Mouse (Mus musculus): ENCODE measurements around the gene Hoxd8.

Gene Hoxd8

DNA sequence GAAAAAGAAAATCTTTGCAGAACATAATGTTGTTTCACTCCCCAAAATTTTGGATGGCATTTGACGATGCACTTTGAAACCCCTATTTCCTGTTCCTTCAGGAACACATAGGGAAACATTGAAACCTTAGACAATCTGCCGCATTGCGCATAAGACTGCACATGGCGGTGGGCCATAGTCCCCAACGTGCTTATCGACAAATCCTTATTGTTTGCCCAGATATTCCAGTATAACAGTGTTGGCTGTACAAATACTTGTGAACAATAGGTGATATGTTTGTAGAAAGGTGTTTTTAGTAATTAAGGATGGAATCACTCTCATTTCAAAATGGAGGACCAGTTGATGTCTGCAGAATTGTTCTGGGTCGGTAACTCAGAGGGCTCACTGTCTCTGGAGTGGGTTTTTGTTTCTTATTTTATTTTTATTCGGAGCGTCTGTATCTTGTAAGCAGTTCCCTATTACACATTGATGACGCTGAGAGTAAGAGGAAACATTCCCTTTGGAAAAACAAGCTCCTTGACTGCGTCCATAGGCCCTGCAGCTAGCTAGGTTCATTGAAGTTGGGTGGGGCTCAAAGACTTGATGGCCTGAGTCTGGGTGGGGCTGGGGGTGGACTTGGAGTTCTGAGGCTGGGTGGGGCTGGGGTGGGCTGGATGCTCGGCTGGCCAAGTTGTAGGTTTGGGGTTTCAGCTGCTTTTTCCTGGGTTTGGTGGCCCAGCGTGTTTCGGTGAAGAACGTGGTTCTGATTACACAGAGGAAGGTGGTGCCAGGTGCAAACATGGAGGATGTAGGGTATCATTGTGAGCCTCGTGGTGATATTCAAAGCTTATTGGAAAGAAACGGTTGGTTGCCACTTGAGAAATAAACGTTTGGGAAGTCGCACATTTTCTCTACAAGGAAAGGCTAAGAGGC is 9.1 kb downstream of the Hoxd8 start:
- DNase-seq (ENCODE audit: low spot score in 2 of 2) = no peak

DNA sequence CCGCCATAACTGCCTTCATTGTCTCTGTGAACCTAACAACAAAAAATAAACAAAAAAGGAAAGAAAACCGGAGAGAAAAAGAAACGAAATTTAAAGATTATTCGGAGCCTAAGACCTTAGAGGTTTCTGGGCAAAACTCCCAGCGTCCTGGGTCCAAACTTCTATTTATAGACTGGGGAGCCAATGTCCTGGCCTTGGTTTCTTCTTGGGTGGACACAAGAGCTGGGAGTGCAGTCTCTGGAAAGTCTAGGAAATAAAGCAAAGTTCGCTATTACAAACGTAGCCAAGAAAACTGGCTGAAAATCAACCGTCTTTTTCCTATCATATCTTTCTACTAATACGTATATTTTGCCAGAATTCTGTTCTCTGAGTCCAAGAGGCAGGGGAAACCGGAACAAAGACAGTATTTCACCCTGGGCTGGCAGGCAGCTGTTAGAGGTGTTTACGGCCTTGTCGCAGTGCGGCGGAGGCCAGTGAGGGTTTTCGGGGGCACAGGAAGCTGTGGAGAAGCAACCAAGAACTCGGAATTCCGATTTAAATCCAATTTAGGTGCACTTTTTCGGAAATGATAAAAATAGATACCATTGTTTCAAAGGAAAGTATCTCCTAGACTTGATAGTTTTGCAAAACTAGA is 9.9 kb downstream of the Hoxd8 start:
- DNase-seq (ENCODE audit: low spot score in 2 of 2) = no peak

DNA sequence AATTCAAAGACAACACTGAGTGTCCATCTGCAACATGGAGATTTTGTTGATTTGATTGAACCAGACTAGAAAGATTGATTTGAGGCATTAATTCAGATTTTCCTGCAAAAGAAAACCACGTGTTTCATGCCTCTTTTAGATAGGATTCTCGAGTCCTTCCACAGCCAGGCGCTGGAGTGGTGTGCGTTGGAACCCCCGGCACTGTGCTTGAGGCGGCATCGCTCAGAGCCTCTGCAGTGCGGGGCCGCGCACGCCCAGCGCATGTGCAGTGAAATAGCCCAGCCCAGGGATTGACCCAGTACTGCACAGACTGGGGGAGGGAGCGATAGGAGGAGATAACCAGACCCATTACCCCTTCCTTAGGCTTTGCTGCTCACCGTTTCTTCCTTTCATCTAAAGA is 10.5 kb downstream of the Hoxd8 start:
- DNase-seq (ENCODE audit: low spot score in 2 of 2) = no peak

DNA sequence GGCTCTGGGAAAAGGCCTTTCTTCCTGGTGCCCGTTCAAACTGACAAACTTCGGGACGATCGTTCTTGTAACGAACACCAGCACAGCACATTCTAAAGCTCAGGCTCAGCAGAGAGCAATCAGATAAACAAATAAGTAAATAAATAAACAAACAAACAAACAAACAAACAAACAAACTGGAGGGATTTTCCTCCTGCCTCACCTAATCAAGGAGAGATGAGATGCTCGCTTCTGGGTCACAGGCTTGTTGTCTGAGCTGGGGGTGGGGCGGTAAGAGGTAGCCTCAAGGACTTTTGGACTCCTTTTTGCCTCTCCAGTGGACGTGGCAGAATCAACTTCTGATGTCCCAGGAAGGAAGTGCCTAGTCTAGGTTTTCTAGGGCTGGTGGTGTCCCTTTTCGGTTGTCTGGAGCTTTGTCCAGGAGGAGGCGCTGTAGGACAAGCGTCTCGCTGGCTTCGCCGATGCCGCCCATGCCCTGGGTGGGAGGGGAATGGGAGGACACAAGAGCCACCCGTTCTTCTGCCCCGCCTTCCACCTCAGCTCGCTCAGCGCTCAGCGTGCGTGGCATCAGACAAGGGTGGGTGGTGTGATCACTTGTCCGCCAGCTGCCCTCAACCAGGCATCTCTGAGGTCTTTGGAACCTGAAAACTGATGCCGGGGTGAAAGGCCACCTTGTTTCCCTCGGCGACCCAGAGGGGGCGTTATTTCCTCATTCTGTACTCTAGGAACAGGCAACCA is 11.3 kb downstream of the Hoxd8 start:
- DNase-seq (ENCODE audit: low spot score in 2 of 2) = peak; percentile 62 to 68

DNA sequence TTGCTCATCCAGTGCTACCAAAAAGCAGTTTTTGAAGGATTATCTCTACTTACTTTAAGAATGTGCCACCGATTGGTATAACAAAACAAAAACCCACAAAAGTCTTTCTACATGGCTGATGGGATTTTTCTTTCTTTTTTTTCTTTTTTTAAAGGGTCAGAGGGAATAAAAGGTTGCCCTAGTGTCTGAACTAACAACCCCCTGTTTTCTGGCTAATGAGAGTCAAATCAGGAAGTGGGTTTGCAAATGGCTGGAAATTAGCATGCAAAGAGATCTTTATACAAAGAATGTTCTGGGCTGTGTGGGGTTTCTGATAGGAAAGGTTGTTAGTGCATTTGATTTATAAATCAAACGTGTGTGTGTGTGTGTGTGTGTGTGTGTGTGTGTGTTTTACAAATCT is 16.0 kb downstream of the Hoxd8 start:
- DNase-seq (ENCODE audit: low spot score in 2 of 2) = no peak

DNA sequence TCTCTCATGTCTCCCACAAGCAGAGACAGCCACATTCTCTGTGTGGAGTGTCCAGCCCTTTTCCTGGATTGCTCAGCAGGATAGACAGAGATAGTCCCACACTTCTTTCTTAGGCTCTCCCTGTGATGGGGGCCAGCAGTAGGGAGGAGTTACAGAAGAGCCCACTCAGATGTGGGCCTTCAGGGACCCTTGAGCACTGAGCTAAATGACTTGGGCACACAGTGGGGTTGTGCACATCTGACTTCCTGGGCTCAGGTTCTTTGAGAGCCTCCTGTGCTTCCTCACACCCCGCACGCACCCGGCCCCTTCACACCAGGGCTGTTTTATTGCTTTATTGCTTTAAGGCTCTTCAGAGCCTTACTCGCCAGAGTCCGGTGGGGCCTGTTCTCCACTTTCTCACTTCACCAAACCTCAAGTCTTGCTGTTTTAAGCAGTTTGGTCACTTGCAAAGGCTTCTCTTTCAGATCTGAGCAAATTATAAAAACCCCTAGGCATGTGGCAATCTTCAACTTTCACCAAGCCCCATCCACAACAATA is 16.6 kb downstream of the Hoxd8 start:
- no peak for DNase-seq (ENCODE audit: low spot score in 2 of 2)

DNA sequence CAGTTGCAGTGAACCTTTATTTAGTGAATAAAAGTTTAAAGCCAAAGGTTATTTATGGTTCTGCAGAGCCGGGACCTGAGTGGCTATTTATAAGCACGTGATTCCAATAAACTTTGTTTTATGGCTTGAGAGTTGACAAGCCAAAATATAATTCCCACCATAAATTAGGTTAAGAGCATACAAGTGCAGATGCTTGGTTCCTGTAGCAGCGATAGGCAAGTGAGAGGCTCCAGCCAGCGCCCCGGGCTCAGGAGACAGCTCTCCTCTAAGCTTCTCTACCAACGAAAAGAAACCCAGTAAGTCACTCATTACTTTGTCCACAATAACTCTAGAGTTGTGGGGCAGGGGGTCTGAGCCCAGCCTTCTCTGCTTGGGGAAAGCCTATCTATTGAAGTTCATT is 17.5 kb downstream of the Hoxd8 start:
- DNase-seq (ENCODE audit: low spot score in 2 of 2) = no peak

DNA sequence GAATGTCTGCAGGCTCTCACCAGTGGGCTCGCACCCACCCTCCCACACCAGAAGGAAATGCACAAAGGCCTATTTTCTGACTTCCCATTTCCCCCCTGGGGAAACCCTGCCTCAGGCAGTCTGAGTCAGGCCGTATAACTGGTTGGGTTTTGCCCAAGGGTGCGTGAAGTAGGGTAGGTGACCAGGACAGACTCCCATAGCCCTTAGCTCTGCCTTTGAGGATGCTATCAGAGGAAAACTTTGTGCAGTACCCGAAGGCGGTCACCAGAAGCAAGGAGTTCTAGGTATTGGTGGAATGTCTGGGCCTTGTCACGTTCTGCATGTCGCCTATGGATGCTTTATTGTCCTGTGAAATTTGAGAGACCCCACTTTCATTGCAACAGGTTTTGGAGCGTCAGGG is 18.5 kb downstream of the Hoxd8 start:
- DNase-seq (ENCODE audit: low spot score in 2 of 2) = no peak

DNA sequence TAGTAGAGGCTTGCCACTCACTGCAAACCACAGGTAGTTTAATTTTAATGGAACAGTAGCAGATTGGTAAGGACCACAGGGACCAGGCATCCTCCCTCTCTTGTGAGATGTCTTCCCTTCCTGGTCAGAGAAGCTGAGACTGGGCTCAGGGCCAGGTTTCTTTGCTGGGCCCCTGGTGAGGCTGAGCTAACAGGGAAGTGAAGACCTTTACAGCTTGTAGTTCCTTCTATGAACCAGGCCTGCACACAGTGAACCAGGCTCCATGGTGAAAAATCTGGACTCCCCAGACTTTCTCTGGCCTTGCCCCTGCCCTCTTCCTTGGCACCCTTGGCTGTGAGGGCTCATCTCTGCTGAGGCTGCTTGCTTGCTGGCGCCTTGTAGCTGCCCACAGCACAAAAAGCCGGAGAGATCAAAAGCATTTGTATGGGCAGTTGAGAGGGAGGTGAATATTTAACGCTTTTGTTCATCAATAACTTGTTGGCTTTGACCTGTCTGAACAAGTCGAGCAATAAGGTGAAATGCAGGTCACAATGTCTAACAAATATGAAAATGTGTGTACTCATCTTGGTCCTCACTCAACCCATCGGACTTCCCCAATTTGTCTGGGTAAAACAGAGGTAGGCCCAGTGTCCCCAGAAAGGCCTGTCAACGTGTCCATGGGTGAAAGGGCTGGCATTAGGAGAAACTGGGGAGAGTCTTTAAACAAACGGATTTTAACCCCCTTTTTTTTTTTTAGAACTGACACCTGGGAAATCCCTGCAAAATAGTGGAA is 20.0 kb downstream of the Hoxd8 start:
- no peak for DNase-seq (ENCODE audit: low spot score in 2 of 2)

DNA sequence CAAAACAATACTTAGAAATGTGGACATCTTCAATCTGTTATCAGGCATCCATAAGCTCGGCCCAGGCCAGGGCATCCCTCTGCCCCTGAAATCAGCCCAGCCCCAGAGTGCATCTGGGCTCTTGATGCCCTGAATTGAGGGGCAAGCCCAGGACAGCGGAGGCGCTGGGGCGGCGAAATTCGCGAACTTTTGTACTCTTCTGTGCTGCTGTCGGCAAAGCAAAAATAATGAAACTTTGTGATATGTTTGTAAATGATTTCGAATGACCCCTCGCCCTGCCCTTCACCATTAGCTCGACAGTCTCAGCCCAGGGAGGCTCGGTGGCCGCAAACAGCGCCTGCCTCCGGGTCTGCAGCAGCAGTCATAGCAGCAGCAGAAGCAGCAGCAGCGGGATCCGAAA is 20.8 kb downstream of the Hoxd8 start:
- DNase-seq (ENCODE audit: low spot score in 2 of 2) = no peak

DNA sequence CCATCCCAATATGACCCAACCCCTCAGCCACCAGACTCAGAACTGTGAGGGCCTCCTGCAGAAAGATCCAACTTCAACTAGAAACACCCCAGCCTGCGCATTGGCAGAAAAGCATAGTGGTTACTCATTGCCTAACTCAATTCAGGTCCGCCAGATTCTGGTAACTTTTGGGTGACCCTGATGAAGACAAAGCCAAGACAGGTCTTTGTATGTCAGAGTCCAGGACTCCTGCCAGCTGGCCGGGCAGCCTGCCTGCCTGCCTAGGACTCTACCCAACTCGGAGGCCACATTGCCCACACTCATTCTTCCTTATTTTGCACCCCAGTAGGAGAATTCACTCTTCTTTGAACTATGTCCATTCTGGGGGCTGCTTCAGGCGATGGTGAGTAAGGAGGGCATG is 22.1 kb downstream of the Hoxd8 start, which contains the start of gene Gm28230:
Gene Gm28230, plus strand, starts transcription at position 178 of the 400 bp plus-strand sequence.
- no peak for DNase-seq (ENCODE audit: low spot score in 2 of 2)

DNA sequence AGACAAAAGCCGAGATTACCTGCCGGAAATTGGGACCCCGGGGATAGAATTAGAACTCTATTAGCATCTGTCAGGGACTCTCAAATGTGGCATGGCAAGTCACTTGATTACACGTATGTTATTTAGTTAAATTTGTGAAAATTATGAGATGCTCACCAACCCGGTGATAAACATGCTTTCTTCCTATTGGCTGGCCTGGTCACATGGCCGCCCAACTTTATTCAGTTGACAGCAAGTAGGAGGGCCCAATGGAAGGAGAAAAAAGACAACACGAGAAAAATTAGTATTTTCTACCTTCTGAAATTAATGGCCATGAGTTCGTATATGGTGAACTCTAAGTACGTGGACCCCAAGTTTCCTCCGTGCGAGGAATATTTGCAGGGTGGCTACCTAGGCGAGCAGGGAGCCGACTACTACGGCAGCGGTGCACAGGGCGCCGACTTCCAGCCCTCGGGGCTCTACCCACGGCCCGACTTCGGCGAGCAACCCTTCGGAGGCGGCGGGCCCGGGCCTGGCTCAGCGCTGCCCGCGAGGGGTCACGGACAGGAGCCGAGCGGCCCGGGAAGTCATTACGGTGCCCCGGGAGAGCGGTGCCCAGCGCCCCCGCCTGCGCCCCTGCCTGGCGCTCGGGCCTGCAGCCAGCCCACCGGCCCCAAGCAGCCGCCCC is 22.7 kb downstream of the Hoxd8 start:
- no peak for DNase-seq (ENCODE audit: low spot score in 2 of 2)

DNA sequence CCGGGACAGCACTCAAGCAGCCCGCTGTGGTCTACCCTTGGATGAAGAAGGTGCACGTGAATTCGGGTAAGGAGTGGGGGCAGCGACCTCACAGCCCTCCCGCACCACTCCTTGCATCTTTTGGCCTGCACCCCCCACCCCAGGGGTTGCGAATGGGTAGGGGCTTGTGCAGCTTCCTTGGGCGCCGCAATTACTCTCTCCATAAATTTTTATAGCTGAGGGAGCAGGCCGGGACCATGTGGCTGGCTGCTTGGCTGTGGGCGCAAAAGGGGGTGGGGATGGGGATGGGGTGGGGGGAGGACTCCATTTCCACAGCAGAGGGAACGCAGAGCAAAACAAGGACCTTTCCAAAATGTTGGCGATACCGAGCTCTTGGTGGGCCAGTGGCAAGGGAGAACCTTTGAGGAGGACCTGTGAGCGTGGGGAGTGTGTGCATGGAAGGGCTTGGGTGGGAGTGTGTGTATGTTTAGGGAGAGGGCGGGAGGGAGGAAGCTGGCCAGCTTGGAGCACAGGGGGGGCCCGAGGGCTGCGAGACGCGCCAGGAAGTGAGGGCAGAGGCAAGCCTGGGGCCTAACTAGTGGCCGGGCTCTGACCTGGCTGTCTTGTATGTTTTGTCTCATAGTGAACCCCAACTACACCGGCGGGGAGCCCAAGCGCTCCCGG is 23.4 kb downstream of the Hoxd8 start:
- DNase-seq (ENCODE audit: low spot score in 2 of 2) = no peak

DNA sequence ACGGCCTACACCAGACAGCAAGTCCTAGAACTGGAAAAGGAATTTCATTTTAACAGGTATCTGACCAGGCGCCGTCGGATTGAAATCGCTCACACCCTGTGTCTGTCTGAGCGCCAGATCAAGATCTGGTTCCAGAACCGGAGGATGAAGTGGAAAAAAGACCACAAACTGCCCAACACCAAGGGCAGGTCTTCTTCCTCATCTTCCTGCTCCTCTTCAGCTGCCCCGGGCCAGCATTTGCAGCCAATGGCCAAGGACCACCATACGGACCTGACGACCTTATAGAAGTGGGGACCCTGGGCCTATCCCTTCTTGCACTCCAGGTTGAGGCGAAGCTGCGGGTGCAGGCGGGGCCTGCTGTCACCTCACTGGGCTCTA is 23.9 kb downstream of the Hoxd8 start:
- DNase-seq (ENCODE audit: low spot score in 2 of 2) = no peak

DNA sequence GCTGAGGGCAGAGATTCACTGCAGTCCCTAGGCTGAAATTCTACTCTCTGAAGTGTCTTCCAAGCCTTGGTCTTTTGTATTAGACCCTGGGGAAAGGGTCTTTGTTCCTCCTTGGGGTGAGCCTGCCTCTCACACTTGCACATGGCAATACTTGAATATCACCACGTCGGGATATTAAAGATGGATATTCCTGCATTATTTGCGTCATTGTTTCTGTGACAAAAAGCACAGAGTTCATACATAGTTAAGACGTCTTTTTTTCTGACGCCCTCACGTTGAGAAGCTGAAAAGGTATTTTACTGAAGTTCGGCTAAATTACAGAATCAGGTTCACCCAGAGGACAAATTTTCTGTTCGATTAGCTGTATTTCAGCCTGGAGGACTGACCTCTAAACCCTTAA is 25.9 kb downstream of the Hoxd8 start:
- no peak for DNase-seq (ENCODE audit: low spot score in 2 of 2)

DNA sequence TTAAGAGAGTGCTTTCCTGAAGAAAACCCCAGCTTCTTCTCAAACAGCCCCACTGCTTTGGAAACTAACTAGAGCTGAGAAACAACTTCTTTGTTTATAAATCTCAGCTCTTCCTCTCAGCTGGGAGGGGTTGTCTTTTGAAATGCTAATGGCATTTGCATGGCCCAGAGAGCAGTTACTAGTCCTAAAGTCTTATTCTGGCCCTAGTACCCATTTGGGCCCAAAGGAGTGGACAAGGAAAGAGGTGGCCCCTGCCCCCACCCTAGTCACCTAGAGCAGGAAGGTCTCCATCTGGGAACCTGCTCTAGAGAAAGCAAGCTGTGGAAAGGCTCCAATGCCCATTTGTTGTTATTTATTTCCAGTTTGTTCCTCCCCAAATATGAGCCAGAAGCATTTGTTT is 26.6 kb downstream of the Hoxd8 start:
- DNase-seq (ENCODE audit: low spot score in 2 of 2) = no peak

DNA sequence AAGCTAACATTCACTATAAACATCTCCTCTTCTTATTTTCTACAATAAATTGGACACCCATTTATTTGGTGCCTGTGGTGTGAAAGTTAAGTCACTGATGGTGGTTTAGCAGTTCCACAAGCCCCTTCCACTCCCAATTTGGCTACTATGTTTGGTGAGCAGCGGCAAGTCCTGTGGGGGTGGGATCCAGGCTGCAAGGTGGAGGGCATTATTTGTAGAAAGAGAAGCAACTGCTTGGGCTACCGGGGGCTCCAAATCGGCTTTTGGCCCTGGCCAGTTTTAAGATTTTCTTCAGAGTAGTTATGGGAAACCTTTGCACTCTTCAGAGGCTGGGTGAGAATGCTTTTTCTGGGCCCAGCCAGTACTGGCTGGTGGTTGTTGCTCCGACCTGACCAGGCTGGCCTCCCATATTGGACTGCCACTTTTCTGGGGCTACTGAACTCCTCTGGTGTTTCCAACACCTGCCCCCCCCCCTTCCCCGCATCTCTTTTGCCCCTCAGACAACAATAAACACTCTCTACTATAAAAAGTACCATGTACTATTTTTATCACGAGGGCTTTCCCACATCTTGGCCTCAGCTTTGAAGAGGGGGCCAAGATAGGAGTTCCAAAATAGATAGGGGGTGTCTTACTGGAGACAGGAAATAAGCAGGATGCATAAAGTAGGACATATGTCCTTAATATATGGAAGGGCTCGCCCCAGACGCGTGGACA is 27.5 kb downstream of the Hoxd8 start:
- no peak for DNase-seq (ENCODE audit: low spot score in 2 of 2)

DNA sequence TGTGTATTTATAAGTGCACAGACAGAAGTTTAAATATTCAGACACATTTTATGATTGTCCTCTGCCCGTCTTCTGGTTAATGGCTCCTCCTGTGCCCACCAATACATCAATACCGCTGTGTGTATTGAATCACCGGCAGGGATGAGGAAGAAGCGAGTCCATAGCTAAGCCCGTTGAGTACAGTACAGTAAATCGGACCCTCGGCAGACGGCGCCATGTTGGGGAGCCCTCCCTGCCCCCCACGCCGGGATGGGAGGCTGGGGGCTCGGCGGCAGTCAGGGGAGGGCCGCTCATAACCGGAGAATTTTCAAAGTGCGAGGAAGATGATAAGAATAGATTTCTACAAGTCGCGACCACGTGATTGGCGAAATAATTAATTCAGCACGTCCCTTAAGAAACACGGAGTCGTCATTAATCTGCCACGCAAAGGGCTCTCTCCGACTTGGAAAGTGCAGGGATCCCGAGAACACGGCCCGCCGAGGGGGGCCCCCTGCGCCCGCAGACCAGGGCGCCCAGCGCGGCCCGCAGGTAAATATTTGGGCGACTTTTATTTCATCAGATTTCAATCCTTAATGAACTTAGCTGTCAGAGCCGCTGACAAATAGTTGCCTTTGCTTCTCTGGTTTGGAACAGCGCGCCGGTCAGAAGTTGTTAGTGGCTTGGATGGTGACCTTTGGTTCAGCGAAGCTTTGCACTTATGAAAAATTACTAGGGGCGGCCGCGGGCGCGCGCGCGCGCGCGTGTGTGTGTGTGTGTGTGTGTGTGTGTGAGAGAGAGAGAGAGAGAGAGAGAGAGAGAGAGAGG is 28.3 kb downstream of the Hoxd8 start:
- no peak for DNase-seq (ENCODE audit: low spot score in 2 of 2)

DNA sequence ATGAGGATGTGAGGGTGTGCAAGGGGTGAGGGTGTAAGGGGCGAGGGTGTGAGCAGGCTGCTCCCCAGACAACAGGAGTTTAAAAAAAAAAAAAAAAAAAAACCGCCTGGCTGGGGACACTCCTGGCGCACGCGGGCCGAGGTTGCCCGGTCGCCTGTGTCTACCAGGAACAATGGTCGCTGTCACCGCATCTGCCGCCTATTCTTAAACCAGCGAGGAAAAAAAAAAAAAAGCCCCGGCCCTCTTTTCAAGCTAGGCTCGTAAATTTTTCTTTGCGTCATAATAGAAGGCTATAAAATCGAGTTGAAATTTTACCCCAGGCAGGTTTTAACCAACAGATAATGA is 28.9 kb downstream of the Hoxd8 start:
- no peak for DNase-seq (ENCODE audit: low spot score in 2 of 2)
